Mouse (Mus musculus) cerebellum, adult 2 months (tissue): ENCODE measurements at regions not wholly inside any gene's neighbourhood (a gene's known extent, or its start where the extent isn't known, plus 50 kb on each side); places are given as distances from the start of the nearest gene placed in this dataset.

Source experiments
- CTCF ChIP-seq: fragments of 200-500 bp; IDR thresholded peaks from 2 replicates; pipeline ENCODE4 v1.5.1; 2011; ENCODE audit warnings: low read depth, mild to moderate bottlenecking, control low read depth, low read length, moderate library complexity, borderline replicate concordance; ENCODE audit not compliant: insufficient read depth
- POLR2A ChIP-seq: fragments of 200-500 bp; IDR thresholded peaks from 2 replicates; pipeline ENCODE4 v1.6.1; 2011; ENCODE audit warnings: low read length, control low read depth, borderline replicate concordance; ENCODE audit not compliant: insufficient read depth

DNA sequence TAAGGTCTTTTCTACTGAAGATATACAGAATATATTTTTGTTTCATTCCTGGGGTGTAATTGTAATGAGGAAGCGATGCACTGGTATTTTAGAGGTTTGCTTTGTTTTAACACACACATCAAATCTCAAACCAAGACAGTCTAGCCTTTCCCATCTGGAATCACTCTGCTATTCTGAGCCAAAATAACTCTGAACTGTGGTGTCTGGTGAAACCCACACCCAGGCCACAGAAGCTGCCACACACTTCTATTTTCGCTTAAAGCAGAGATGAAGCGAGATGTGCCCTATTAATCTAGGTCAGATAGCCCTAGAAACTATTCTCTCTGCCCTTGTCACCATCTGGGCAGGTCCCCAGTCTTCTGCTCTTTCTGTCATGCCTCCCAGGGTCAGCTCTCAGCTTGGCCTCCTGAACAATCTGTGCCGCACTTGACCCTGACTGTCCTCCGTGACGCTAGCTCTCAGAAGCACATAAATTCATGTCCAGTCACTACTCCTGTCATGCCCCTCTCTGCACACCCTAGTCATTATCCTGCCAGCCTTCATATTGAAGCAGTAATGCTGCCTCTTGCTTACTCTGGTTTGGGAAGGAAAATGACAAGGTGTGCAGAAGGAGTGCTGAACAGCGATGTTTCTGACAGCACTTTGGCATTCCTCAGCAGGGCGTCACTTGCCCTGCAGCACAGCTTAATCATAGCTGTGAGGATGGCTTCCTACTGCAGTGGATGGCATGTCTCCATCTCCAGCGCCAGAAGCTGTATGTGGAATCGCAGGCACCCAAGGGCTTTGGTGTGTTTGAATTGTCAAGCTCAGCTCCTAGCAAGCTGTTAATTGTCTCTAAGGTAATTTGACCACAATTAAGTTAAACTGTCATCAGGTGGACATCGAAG lies 57.1 kb upstream of the Snx19 start:
- no peak for TF ChIP-seq CTCF
- no peak for TF ChIP-seq POLR2A
